Mouse (Mus musculus) lung, embryonic 16.5 days (tissue): ENCODE measurements around the gene 4933430I17Rik. TPM values are rescaled to one million over a fixed set of nuclear protein-coding genes. Genes with fewer than 3 reads are reported as not detected.

Source experiments
- ATAC-seq: fragments of 200-750 bp; cut with Nextera tagmentation; 2 replicates; pipeline ENCODE4 v1.8.0; 2017; ENCODE audit warnings: low read depth, mild to moderate bottlenecking, moderate library complexity
- H3K27ac ChIP-seq: fragments of 300-500 bp; sonication (generic); 2 replicates; pipeline ENCODE4 v1.5.1; 2014; ENCODE audit warnings: mild to moderate bottlenecking, control low read depth, low read length
- H3K27me3 ChIP-seq: fragments of 300-500 bp; sonication (generic); 2 replicates; pipeline ENCODE4 v1.6.1; 2014; ENCODE audit warnings: low read depth, low read length, mixed read lengths; ENCODE audit not compliant: control insufficient read depth, insufficient read depth
- H3K36me3 ChIP-seq: fragments of 300-500 bp; sonication (generic); 2 replicates; pipeline ENCODE4 v1.6.1; 2014; ENCODE audit warnings: low read length; ENCODE audit not compliant: control insufficient read depth, insufficient read depth
- H3K4me1 ChIP-seq: fragments of 300-500 bp; sonication (generic); replicated peaks from 2 replicates; pipeline ENCODE4 v1.6.1; 2014; ENCODE audit warnings: low read length, mixed read lengths; ENCODE audit not compliant: control insufficient read depth, insufficient read depth
- H3K4me2 ChIP-seq: fragments of 300-500 bp; sonication (generic); 2 replicates; pipeline ENCODE4 v1.6.1; 2014; ENCODE audit warnings: low read depth, low read length, control low read depth
- H3K4me3 ChIP-seq: fragments of 300-500 bp; sonication (generic); 2 replicates; pipeline ENCODE4 v1.5.1; 2014; ENCODE audit warnings: mild to moderate bottlenecking, low read length, control low read depth
- H3K9ac ChIP-seq: fragments of 300-500 bp; sonication (generic); 2 replicates; pipeline ENCODE4 v1.6.1; 2014; ENCODE audit warnings: low read length, control low read depth
- H3K9me3 ChIP-seq: fragments of 300-500 bp; sonication (generic); 2 replicates; pipeline ENCODE4 v1.6.1; 2016; ENCODE audit warnings: low read length; ENCODE audit not compliant: control insufficient read depth
- WGBS: fragments of 180-500 bp; shearing (Covaris S2); extraction: QIAGEN DNeasy Blood & Tissue Kit; methylation state at CpG from one replicate; pipeline ENCODE4 v1.1.7; 2014; 5-methylcytosine and 5-hydroxymethylcytosine counted together
- polyA plus RNA-seq: library from polyadenylated mRNA; unstranded; fragments of >200 nt; fragmentation: Nextera tagmentation; extraction: Ambion mirVana; gene quantifications from 2 replicates; pipeline ENCODE4 v1.2.1, GENCODE M21; 2015

4933430I17Rik gene
- polyA plus RNA-seq, 1 experiment from 2014 or later = 0.40 TPM

DNA sequence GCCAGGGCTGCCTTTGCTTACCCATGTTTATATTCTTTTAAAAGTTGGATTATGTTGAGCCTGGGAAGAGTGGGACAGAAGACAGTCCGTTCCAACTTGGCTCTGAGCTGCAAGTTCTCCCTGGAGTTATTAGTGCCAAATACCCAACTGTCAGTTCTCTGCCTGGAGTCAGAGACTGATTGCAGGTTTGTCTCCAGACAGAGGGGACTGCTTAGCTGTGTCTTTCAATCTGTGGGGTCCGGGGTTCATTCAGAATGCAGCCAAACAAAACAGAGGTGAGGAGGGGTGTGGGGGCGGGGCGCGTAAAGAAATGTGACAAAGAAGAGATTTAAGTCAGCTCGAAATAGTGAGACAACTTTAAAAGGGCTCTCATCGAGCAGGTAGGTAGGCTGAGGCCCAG is 23.6 kb upstream of the 4933430I17Rik start:
- under 1% methylated on average over 7 of the region's 7 CpGs for WGBS
- H3K27ac ChIP-seq = peak overlapping the region; percentile 90
- H3K4me3 ChIP-seq = peak overlapping the region; percentile 80
- no peaks in the 10 kb centered on the region for H3K27me3 ChIP-seq
- no peaks in the 10 kb centered on the region for H3K9me3 ChIP-seq
- H3K4me2 ChIP-seq = peak overlapping the region; percentile 52
- H3K9ac ChIP-seq = peak overlapping the region; percentile 84
- peaks cover 17% of the 10 kb centered on the region for H3K36me3 ChIP-seq
- peak; percentile 53 for ATAC-seq
- H3K4me1 ChIP-seq = peaks cover 19% of the 10 kb centered on the region

DNA sequence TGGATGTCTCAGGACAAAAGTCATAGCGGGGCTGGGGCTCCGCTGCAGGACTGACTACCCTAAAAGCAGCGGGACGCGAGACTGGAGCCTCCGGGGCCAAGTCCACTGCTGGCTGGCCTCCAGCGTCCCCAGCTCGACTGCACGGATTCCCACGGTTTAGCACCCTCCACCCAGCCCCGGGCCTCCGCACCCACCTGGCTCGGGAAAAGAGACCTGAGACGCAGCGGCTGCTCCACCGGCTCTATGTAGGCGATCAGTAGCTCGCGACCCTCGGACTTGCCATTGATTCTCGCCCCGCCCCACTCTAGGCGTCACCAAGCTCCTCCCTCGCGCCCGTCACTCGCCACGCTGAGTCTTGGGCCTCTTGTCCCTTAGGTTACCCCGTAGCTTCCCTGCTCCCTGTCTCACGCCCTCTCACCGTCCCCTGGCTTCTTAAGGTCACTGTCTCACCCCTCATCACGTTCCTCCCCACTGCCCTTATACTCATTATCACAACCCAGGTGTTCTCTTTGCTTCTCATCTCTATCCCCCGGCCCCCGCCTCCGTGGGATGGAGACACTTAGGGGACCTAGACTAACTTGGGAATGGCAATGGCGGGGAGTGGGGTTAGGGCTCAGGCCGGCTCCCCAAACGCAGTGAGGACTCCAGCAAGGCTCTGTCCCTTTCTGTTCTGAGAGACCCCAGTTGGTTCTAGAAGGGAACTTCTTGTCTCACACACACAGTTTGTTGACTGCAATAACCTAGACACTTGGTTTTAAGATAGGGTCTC is 23.0 kb upstream of the 4933430I17Rik start:
- Histone ChIP-seq H3K9ac (peak overlapping the region; percentile 84), H3K27ac (peak overlapping the region; percentile 90), H3K4me1 (peaks cover 16% of the 10 kb centered on the region), H3K36me3 (peaks cover 18% of the 10 kb centered on the region), H3K4me2 (peak overlapping the region; percentile 52), H3K27me3 (no peaks in the 10 kb centered on the region), H3K4me3 (peak overlapping the region; percentile 80), H3K9me3 (no peaks in the 10 kb centered on the region)
- peak; percentile 94 for ATAC-seq
- WGBS = 2% methylated on average over 38 of the region's 38 CpGs

DNA sequence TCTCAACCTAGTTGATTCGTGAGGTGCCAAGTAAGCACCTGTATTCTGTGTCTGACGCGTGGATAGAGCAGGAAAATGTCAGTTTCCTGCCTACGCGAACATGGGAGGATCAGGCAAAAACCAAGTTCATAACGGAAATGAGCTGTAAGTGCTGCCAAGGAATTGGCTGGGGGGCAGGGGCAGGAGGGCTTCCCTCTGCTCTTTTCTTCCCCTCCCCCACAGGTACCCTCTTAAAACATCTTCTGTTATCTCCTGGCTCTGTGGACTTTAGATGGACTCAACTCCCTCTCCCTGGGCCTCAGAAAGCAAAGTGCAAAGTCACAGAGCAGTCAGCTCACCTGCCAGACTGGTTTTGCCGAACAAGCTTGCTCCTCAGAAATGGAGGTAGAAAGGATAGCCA is 22.2 kb upstream of the 4933430I17Rik start:
- Histone ChIP-seq H3K9ac (no peak overlapping the region), H3K9me3 (no peaks in the 10 kb centered on the region), H3K27me3 (no peaks in the 10 kb centered on the region), H3K4me1 (peaks cover 12% of the 10 kb centered on the region), H3K4me3 (no peak overlapping the region), H3K4me2 (peak overlapping the region; percentile 52; the same call in 1 of the 2 replicates), H3K36me3 (peaks cover 19% of the 10 kb centered on the region), H3K27ac (peak overlapping the region; percentile 90)
- 43% methylated on average over 7 of the region's 7 CpGs for WGBS
- no peak for ATAC-seq

DNA sequence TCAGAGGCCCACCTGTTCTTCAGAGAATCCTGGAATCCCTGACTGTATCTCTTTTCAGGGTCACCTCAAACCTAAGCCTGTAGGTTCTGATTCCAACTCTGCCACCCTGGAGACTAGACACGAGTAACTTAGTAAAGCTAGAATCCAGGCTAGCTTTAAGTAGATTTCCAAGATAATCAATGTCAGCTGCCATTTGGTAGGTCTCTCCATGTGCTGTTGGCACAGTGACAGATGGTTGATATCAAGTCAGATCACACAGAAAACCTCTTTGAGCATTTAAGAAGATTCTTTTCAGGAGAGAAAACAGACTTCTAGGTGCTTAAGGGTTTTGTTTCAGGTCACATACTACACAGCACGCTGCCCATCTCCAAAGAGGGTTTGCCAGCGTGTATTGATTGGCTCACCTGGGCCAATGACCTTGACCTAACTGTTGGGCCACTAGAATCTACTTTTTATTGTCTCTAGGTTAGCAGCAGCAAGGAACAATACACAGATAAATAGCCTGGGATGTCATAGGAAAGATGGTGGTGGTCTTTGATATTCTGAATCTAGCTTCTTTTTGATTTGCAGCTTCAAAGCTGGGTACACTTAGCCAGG is 21.7 kb upstream of the 4933430I17Rik start, which contains the start of gene Hdhd3:
Gene Hdhd3 (minus strand): TSS at position 94 of the 597 bp plus-strand sequence.
- no peaks in the 10 kb centered on the region for H3K27me3 ChIP-seq
- H3K4me1 ChIP-seq = peaks cover 12% of the 10 kb centered on the region
- H3K4me3 ChIP-seq = peak within 1 kb of the TSS; percentile 80
- H3K36me3 ChIP-seq = peaks cover 18% of the 10 kb centered on the region
- peak within 1 kb of the TSS; percentile 90 for H3K27ac ChIP-seq
- WGBS = 75% methylated on average over 3 of the region's 3 CpGs
- H3K9me3 ChIP-seq = no peaks in the 10 kb centered on the region
- H3K9ac ChIP-seq = peak within 1 kb of the TSS; percentile 84
- H3K4me2 ChIP-seq = peak within 1 kb of the TSS; percentile 52
- no peak for ATAC-seq

DNA sequence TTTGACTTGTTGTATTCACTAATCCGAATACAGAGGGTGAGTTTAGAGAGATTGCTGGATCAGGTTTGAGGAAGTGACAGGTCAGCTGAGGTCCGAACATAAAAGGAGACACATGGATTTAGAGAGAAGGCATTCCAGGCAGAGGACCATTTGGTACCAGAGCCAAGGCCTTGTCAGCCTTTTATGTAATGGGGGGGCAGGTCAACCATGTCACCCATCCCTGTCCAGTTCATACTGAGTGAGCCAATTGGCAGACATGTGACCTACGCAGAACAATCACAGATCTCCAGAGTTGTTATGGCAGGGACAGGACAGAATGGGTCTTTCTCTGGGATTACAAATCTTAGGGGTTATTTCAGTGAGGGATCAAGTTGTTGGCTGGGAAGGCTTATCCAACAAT is 19.2 kb upstream of the 4933430I17Rik start:
- Histone ChIP-seq H3K9me3 (no peaks in the 10 kb centered on the region), H3K4me3 (no peak overlapping the region), H3K4me2 (no peak overlapping the region), H3K4me1 (peaks cover 8% of the 10 kb centered on the region), H3K9ac (no peak overlapping the region), H3K36me3 (peaks cover 32% of the 10 kb centered on the region), H3K27ac (no peak overlapping the region), H3K27me3 (no peaks in the 10 kb centered on the region)
- ATAC-seq = no peak
- WGBS = 78% methylated on average over 3 of the region's 3 CpGs

DNA sequence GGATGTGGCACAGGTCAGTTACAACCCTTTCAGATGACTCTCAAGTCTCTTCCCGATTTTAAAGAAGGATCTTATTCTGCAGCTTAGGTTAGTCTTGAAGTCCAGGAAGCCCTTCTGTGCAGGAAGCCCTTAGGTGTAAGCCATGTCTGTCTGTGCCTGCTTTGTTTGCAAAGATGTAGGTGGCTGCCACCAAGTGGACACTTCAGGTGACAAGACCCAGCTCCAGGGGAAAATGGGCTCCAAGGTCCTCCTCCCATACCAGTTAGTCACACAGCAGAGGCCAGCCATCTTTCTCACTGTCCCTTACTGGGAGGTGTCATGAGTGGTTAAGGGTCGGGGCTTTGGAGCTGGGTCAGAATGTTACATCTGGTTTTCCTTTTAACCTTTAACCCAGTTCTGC is 18.4 kb upstream of the 4933430I17Rik start:
- Histone ChIP-seq H3K36me3 (peaks cover 40% of the 10 kb centered on the region), H3K9ac (no peak overlapping the region), H3K4me2 (no peak overlapping the region), H3K27ac (no peak overlapping the region), H3K27me3 (no peaks in the 10 kb centered on the region), H3K4me1 (peaks cover 7% of the 10 kb centered on the region), H3K4me3 (no peak overlapping the region), H3K9me3 (no peaks in the 10 kb centered on the region)
- ATAC-seq = no peak
- WGBS = 54% methylated on average over 2 of the region's 2 CpGs

DNA sequence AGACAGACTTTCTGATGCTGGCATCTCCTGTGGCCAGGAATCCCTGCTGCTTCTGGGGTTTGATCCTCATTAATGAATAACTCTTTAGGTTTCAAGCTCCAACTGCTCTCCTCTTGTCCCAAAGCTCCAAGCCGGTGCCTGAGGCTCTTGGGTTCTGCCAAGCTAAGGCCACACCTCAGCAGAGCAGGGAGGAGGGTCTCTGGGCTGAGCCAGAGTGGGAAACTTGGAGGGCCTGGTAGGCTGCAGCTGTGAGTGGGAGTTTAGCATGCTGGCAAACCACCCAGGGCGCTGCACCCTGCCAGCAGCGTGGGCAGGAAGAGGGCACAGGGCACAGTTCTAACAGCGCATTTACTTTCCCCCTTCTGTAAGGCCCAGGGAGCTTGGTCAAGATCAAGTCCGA is 16.3 kb upstream of the 4933430I17Rik start:
- Histone ChIP-seq H3K4me3 (no peak overlapping the region), H3K36me3 (peaks cover 60% of the 10 kb centered on the region), H3K9ac (no peak overlapping the region), H3K9me3 (no peaks in the 10 kb centered on the region), H3K27me3 (no peaks in the 10 kb centered on the region), H3K27ac (no peak overlapping the region), H3K4me2 (no peak overlapping the region), H3K4me1 (no peaks in the 10 kb centered on the region)
- no peak for ATAC-seq
- WGBS = 87% methylated on average over 5 of the region's 5 CpGs

DNA sequence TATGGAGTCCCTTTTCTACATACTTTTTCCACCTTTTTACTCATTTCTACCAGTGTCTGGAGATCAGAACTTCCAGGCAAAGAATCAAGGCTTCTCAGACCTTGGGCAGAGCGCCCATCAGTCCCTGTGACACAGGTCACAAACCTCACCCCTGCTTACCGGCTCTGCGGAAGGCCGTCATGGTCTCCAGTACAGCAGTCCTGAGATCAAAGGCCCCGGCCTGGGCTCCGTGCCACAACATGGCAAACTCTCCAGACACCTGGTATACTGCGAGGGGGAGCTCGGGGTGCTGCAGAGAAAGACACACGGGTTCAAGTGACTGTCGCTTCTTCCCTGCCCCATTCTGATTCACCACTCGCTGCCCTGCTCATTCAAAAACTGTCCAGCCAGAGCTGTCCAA is 15.2 kb upstream of the 4933430I17Rik start:
- no peak overlapping the region for H3K27ac ChIP-seq
- H3K4me3 ChIP-seq = no peak overlapping the region
- H3K36me3 ChIP-seq = peaks cover 62% of the 10 kb centered on the region
- peaks cover under 1% of the 10 kb centered on the region; the same call in 1 of the 2 replicates for H3K4me1 ChIP-seq
- H3K9me3 ChIP-seq = no peaks in the 10 kb centered on the region
- no peak overlapping the region for H3K4me2 ChIP-seq
- no peak overlapping the region for H3K9ac ChIP-seq
- ATAC-seq = no peak
- WGBS = 81% methylated on average over 11 of the region's 11 CpGs
- no peaks in the 10 kb centered on the region for H3K27me3 ChIP-seq

DNA sequence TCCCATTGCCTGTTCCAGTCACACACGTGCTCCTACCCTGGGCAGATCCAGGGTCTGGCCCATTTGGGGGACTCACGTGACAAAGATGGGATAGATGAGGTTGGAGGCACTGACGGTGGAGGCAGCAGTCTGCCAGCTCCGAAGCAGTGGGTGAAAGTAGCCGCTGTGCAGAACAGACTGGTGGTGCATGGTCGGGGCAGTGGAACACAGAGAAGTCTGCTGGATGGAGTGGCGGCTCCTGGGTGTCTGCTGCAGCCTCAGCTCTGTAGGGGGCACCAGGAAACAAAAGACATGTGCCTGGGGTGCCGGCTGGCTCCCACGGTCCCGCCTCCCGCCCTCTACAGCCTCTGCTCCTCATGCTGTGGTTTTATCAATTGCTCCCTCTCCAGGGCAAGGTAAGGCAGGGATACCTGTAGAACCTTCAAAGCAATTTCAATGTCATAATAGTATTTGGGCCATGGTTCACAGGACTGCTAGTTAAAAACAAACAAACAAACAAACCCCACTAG is 11.1 kb upstream of the 4933430I17Rik start:
- Histone ChIP-seq H3K27me3 (no peaks in the 10 kb centered on the region), H3K4me3 (no peak overlapping the region), H3K4me1 (peaks cover 39% of the 10 kb centered on the region), H3K36me3 (peaks cover 48% of the 10 kb centered on the region), H3K4me2 (no peak overlapping the region), H3K9ac (no peak overlapping the region), H3K27ac (no peak overlapping the region), H3K9me3 (no peaks in the 10 kb centered on the region)
- 58% methylated on average over 11 of the region's 11 CpGs for WGBS
- no peak for ATAC-seq
